Mouse (Mus musculus): Measurements from ENCODE around the gene Vmn2r56.
"Not testable (repeated sequence)": the region's sequence is repeated elsewhere in the genome, so short reads cannot be mapped to it uniquely, and the experiment has no call there.

The Vmn2r56 gene

DNA sequence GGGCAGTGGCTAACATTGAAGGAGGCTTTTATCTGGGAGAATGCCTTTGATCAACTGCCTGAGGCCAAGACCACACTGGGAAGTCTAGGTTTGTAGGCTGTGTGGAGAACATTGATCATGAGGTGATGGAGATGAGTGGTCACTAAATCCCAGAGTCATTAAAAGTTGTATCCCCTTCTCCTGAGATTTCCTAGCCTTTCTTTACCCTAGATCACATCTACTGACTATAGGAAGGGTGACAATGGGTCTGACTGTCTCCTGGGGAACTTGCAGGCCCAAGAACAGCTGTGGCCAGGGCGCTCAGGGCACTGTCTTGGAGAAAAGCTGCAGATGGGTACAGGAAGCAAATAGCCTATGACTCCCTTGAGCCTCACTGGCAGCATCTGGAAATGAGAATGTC lies at the start of gene Vmn2r56:
Vmn2r56 (minus strand) TSS at position 101 of the 400 bp plus-strand sequence.
- DNase-seq: no peak

DNA sequence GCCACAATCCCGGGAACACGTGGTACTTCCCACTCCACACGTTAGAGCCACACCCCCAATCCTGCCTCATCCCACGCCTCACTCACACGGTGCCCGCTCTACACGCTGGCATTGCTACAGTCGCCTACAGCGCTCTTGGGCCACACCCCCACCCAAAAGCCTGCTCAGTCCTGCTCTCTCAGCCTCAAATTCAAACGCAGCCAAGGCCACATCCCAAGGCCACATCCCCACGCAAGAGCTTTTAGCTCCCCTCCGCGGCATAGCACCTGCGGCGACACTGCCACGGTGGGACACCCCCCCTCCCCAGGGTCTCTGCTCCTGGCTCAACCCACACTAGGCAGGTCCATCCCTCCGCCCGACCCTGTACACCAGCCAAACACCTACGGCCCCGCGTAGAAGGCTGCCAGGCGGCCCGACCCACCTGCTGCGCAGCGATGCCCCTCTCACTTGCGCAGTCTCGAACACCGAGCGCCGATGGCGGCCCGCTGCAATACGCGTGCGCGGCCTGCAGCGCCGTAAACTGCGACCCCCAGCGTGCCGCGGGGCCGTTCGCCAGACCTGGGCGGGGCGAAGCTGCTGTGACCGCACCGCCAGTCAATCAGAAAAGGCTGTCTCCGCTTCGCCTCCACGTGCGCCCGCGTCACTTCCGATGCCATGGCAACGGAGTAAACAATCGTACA lies 45.5 kb upstream of the Vmn2r56 start:
- peak; percentile 89 for DNase-seq

DNA sequence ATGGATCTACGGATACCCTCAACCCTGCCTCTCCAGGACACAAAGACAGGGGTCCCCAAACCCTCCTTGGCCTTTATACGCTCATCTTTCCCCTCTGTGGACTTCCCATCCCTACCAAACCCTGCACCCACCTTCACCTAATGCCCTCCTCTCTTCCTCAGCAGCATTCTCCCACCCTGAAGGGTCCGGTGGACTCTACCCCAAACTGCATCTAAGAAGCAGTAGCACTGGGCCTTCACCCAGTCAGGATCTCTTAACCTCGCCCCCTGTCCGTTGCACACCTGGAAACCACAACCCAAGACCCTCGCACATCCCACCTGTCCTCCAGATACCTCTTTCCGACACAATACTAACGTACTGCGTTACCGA lies 45.0 kb upstream of the Vmn2r56 start:
- no peak for DNase-seq

DNA sequence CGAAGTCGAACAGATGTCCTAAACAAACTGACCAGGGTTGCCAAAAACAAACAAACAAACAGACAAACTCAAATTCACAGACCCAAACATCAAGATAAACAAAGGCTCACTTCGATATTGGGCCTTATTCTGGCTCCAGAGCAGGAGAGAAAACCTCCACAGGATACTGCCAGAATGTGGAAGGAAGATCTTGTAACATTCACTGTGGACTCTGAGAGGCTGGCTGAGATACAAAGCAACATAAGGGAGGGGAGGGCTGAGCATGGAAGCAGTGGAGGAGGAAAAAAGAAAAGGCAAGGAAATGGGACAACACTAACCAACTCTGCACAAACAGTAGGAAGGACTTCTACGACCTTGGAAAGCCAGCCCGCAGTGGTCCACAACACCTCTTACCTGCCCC lies 44.3 kb upstream of the Vmn2r56 start:
- peak; percentile 21 for DNase-seq

DNA sequence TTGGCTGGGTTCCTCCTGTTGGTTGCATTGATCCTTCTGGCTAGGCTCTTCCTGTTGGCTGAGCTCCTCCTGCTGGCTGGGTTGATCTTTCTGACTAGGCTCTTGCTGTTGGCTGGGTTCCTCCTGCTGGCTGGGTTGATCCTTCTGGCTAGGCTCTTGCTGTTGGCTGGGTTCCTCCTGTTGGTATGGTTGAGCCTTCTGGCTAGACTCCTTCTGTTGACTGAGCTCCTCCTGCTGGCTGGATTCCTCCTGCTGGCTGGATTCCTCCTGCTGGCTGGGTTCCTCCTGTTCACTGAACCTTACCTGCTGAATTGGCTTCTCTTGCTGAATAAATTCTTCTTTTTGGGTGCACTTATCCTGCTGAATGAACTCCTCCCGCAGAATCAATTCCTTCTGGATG lies 39.8 kb upstream of the Vmn2r56 start:
- DNase-seq: peak; percentile 70

DNA sequence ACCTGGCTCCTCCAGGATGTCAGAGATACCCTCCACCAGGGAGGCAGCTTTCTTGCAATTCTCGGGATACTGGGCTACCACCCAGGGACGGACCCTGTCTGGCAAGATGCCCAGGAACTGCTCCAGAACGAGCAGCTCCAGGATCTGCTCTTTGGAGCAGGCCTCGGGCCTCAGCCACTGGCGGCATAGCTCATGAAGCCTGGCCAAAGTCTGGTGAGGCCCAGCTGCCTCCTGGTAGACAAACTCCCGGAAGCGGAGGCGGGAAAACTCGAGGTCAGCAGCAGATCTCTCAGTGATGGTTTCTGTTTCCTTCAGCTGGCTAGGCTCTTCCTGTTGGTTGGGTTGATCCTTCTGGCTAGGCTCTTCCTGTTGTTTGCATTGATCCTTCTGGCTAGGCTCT lies 39.3 kb upstream of the Vmn2r56 start:
- peak; percentile 8 for DNase-seq

DNA sequence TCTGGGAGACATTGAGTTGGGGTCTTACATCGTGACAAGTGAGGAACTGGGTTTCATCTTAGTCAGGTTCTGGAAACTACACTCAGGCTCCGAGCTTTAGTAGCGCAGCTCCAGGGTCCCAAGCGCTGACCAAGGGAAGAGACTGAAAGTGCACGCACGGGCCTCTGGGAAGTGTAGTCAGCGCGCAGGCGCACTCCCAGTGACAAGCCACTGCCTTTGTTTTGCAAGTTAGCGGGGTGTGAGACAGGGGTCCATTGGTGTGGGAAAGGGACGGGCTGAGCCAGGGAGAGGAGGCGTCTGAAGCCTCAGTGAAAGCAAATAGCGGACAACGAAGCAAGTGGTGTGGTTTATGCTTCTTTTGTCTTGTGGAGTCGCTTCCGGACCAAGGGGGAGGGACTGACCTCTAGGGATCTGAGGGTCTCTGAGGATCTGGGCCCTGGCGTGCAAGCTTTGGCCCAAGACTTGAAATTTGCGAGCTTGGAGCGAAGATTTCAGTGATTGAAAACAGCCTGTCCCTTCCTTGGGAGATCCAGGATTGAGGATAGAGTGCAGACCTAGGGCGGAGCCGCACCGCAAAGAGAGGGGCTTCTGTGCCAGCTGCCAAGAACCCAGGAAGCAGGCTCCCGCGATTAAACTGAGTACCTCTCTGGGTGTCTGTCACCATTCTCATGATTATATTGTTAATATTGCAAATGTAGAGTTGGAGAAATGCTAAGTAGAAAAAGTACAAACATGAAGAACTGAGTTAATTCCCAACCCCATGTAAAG lies 14.8 kb upstream of the Vmn2r56 start:
- no peak for DNase-seq

DNA sequence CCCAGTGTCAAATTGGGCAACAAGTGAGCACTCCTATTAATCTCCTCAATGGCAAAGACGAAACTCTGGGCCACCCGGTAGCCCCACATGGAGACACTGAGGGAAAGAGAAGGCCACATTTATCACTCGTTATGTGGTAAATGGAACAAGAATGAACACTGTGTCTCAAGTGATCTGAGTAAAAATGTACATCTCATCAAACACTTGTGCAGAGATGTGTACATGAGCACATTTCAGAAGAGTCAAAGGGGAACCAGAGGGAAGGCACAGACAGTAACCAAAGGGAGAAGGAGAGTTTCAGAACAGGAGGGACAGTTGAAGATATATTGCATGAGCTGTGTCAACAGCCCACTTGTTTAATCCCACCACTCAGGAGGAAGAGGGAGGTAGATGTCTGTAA lies 49.9 kb downstream of the Vmn2r56 start, which contains the start of gene Vmn2r55:
Vmn2r55 (minus strand) TSS at position 101 of the 400 bp plus-strand sequence.
- not testable (repeated sequence) for DNase-seq

DNA sequence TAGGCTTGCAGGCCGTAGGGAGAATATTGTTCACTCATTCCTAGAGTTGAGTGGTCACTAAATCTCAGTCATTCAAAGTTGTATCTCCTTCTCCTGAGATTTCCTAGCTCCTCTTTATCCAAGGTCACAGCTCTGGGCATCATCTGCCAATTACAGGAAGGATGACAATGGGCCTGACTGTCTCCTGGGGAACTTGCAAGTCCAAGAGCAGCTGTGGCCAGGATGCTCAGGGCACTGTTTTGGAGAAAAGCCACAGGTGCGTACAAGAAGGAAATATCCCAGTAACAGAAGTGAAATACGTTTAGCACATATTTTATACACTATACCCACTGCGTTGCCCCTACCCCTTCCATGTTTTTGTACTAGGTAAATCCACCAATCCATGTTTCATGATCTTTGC lies 94.6 kb downstream of the Vmn2r56 start, which contains the start of gene Vmn2r54:
Vmn2r54 (minus strand) TSS at position 101 of the 400 bp plus-strand sequence.
- not testable (repeated sequence) for DNase-seq
